Mouse (Mus musculus) brown adipose tissue, adult 24 weeks (tissue): ENCODE measurements around the gene Slc44a4. TPM values are rescaled to one million over a fixed set of nuclear protein-coding genes. Genes with fewer than 3 reads are reported as not detected.

Source experiments
- H3K27ac ChIP-seq: fragments of 200-500 bp; replicated peaks from 2 replicates; pipeline ENCODE4 v1.5.1; 2012; ENCODE audit warnings: low read depth, mild to moderate bottlenecking, low read length
- H3K4me1 ChIP-seq: fragments of 200-500 bp; 2 replicates; pipeline ENCODE4 v1.6.1; 2012; ENCODE audit warnings: low read length, mixed read lengths; ENCODE audit not compliant: control insufficient read depth, insufficient read depth, insufficient read length
- H3K4me3 ChIP-seq: fragments of 200-500 bp; 2 replicates; pipeline ENCODE4 v1.5.1; 2012; ENCODE audit warnings: low read depth, mild to moderate bottlenecking, low read length, moderate library complexity; ENCODE audit not compliant: insufficient read depth
- polyA plus RNA-seq: library from polyadenylated mRNA; stranded (reverse); fragments of >200 nt; gene quantifications from 2 replicates; pipeline ENCODE4 v1.2.4, GENCODE M21; 2012; ENCODE audit not compliant: missing spikeins, insufficient read depth, insufficient read length

Gene Slc44a4
- not detected in 2 replicates for polyA plus RNA-seq

GRCm38 (mm10) chr17:34913930-34914665 is at the start of gene Slc44a4:
Gene Slc44a4 (plus strand): TSS chr17:34914466.
- H3K4me1 ChIP-seq, result no peaks in the 10 kb centered on the region
- H3K27ac ChIP-seq, result no peak within 1 kb of the TSS
- no peak within 1 kb of the TSS for H3K4me3 ChIP-seq

- no peak overlapping the region for H3K4me3 ChIP-seq
- H3K27ac ChIP-seq, result no peak overlapping the region
Measured at GRCm38 (mm10) chr17:34865981-34866380, 48.3 kb upstream of the Slc44a4 start.

GRCm38 (mm10) chr17:34874321-34874720 is 39.9 kb upstream of the Slc44a4 start:
- no peak overlapping the region for H3K4me3 ChIP-seq
- H3K27ac ChIP-seq, result no peak overlapping the region
- no peaks in the 10 kb centered on the region for H3K4me1 ChIP-seq

More at GRCm38 (mm10) chr17:34865981-34866380, 48.3 kb upstream of the Slc44a4 start:
- H3K4me1 ChIP-seq, result no peaks in the 10 kb centered on the region

GRCm38 (mm10) chr17:34879336-34879879 is 34.9 kb upstream of the Slc44a4 start, which contains the start of gene Zbtb12:
Gene Zbtb12 (plus strand): TSS chr17:34879483.
- 0 out of 2 replicates have a peak, but pooled peaks cover 2% of the 10 kb centered on the region for H3K4me1 ChIP-seq
- H3K4me3 ChIP-seq, result peak within 1 kb of the TSS; percentile 28; the same call in 1 of the 2 replicates
- no peak within 1 kb of the TSS for H3K27ac ChIP-seq

GRCm38 (mm10) chr17:34881166-34881565 is 33.1 kb upstream of the Slc44a4 start:
- H3K4me1 ChIP-seq, result 0 out of 2 replicates have a peak, but pooled peaks cover 2% of the 10 kb centered on the region
- H3K27ac ChIP-seq, result no peak overlapping the region
- H3K4me3 ChIP-seq, result no peak overlapping the region

GRCm38 (mm10) chr17:34881683-34882310 is 32.5 kb upstream of the Slc44a4 start, which contains the start of gene Gm20547:
Gene Gm20547 (minus strand): TSS chr17:34882042.
- Histone ChIP-seq H3K4me3 (peak within 1 kb of the TSS; percentile 26; the same call in 1 of the 2 replicates), H3K4me1 (0 out of 2 replicates have a peak, but pooled peaks cover 2% of the 10 kb centered on the region), H3K27ac (no peak within 1 kb of the TSS)

- Histone ChIP-seq H3K4me3 (no peak overlapping the region), H3K27ac (no peak overlapping the region), H3K4me1 (0 out of 2 replicates have a peak, but pooled peaks cover 2% of the 10 kb centered on the region)
Measured at GRCm38 (mm10) chr17:34883332-34883731, 30.9 kb upstream of the Slc44a4 start.

- Histone ChIP-seq H3K4me1 (0 out of 2 replicates have a peak, but pooled peaks cover 2% of the 10 kb centered on the region), H3K4me3 (no peak overlapping the region), H3K27ac (no peak overlapping the region)
Measured at GRCm38 (mm10) chr17:34884704-34885103, 29.6 kb upstream of the Slc44a4 start.

- H3K4me1 ChIP-seq, result no peaks in the 10 kb centered on the region
- no peak overlapping the region for H3K27ac ChIP-seq
Measured at GRCm38 (mm10) chr17:34885615-34886014, 28.7 kb upstream of the Slc44a4 start.

GRCm38 (mm10) chr17:34887942-34888341 is 26.3 kb upstream of the Slc44a4 start:
- no peaks in the 10 kb centered on the region for H3K4me1 ChIP-seq
- H3K27ac ChIP-seq, result no peak overlapping the region
- no peak overlapping the region for H3K4me3 ChIP-seq

More at GRCm38 (mm10) chr17:34885615-34886014, 28.7 kb upstream of the Slc44a4 start:
- no peak overlapping the region for H3K4me3 ChIP-seq

- Histone ChIP-seq H3K4me1 (no peaks in the 10 kb centered on the region; the same call in 1 of the 2 replicates), H3K27ac (no peak overlapping the region), H3K4me3 (no peak overlapping the region)
Measured at GRCm38 (mm10) chr17:34890074-34890743, 24.1 kb upstream of the Slc44a4 start.

- H3K4me3 ChIP-seq, result no peak overlapping the region
- H3K27ac ChIP-seq, result no peak overlapping the region
- no peaks in the 10 kb centered on the region; the same call in 1 of the 2 replicates for H3K4me1 ChIP-seq
Measured at GRCm38 (mm10) chr17:34891377-34891776, 22.9 kb upstream of the Slc44a4 start.

GRCm38 (mm10) chr17:34893072-34893824 is 21.0 kb upstream of the Slc44a4 start:
- Histone ChIP-seq H3K4me3 (no peak overlapping the region), H3K4me1 (peaks cover 3% of the 10 kb centered on the region; the same call in 1 of the 2 replicates), H3K27ac (peak overlapping the region; percentile 80)

GRCm38 (mm10) chr17:34894074-34894597 is 20.1 kb upstream of the Slc44a4 start:
- H3K4me1 ChIP-seq, result peaks cover 3% of the 10 kb centered on the region; the same call in 1 of the 2 replicates
- peak overlapping the region; percentile 65 for H3K4me3 ChIP-seq
- peak overlapping the region; percentile 80 for H3K27ac ChIP-seq
